Mouse (Mus musculus) kidney, adult 2 months (tissue): ENCODE measurements around the gene Smdt1.

Source experiments
- CTCF ChIP-seq: fragments of 200-500 bp; conservative IDR thresholded peaks from 2 replicates; pipeline ENCODE4 v1.5.1; 2011; ENCODE audit warnings: low read depth, mild to moderate bottlenecking, control low read depth, low read length, moderate library complexity, mixed read lengths; ENCODE audit not compliant: insufficient read depth, insufficient read length
- POLR2A ChIP-seq: fragments of 200-500 bp; IDR thresholded peaks from one replicate; pipeline ENCODE4 v1.6.1; 2011; ENCODE audit warnings: low read depth, low read length, control low read depth

DNA sequence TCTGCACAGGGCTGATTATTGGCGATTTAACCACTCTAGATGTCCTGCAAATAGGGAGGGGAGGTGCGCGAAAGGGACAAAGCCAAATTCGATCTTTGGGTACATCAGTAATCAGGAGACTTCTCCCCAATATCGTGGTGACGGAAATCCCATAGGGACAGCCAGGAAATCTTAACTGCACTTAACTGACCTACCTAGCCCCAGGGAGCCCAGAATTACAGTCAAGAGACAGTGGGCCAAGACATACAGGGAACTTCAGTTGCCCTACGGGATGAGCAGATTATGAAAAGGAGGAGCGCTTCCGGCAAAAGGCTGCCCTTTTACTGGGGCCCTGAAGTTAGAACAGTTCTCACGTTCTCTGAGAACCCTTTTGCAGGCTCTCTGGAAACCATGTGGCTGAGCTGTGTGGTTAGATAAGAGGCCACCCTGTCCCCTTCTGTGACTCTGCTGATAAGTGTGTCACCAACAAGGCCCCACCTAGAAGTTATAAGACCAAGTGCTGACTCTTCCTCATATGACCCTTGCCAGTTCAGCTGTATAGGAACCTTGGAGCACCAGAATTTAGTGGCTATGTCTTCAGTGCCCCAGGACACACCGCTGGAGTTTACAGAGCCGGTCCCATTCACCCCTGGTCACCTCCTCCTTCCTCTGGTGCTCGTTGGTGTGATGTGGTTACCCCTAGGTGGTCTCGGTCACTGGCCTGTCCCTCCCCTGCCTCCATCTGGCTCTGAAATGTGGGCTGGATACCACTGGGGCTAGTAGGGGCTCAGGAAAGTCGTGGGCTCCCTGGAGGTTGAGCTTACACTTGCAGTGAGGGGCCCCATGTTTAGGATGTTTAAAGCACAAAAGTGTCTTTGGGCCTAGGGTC, 3.1 kb downstream of the Smdt1 start:
- no peak for TF ChIP-seq CTCF
- no peak for TF ChIP-seq POLR2A
